Mouse (Mus musculus) left cerebral cortex, adult 11 months (tissue): Measurements from ENCODE around the gene Gm19426.
A peak's percentile ranks its signal among the peaks of the same experiment; 100 is the strongest.
"Not testable (repeated sequence)": the region's sequence is repeated elsewhere in the genome, so short reads cannot be mapped to it uniquely, and the experiment has no call there.

Source experiments
- DNase-seq: peaks from one replicate; pipeline ENCODE4 v3.0.0; 2022; ENCODE audit warnings: low spot score

The Gm19426 gene

DNA sequence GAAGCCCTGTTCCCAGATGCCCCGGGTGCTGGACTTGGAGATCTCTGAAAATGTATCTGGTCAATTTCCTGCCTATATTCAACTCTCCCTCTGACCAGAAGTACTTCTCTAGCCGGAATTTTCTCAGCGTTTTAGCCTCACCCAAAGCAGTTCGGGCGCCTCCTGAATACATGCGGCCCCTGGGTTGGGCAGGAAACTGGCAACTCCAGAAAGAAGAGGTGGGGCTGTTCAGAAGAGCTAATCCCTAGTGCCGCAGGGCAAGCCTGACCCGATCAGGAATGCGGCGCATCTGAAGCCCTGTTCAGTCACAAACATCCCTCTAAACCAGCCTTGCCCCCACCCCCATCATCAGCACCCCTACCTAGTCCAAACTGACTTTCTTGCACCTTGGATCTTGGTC, 671 bp upstream of the Gm19426 start:
- no peak for DNase-seq

DNA sequence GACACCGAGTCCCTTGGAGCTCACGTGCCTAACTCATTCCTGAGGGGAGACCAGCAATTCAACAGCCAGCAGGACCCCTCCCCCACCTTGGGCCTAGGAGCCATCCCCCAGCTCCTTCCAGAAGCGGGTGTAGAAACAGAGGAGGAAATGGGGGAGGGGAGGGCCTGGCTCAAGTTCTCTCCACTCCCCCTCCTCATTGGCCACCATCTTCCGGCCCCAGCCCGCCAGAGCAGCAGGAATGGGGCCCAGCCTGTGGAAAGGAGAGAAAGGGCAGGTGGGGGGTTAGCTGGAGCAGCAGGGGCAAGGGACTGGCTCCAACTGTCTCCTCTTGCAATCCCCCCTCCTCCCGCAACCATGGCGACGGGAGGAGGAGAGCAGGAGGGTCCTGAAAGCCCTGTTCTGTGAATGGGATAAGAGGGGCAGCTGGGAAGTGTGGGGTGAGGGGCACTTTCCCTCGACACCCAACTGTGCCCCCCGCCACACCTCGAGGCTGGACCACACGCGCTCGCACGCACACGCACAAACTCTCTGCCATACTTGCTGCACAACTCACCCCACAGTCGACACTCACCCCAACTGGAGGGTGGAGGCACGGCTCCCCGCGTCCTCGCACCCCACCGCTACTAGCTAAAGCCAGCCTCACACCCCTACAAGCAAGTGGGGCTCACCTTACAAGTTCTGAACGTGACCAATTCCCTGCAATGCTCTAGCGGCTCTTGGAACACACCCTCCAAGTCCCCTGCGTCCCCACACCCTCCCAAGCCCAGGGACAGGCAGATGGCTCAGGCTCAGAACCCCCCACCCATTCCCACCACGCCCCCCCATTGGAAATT, 788 bp downstream of the Gm19426 start:
- no peak for DNase-seq

DNA sequence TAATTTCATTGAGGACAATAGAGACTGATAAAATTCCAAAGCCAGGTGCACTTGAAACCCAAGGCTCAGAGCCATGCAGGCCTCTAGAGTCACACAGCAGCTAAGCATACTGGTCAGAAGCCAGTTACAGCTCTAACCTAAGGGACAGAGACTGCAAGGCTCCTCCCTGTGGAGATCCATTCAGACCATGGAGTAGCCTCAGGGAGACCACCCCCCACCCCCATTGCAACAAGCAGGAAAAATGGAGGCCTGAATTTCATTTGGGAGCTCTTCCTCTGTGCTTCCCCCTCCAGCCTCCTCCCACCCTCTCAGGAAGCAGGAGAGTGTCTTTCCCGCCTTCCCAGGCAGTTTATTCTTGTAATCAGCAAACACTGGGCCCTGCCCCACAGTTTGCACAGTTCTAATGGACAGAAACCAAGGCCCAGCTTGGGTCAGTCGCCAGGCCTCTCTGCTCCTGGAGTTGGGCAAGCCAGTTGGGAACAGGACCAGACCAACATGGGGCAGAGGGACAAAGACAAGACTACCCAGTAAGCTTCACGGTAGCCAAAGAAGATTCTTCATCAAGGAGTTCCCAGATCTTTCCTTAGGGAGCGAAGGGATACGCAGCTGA, 1.5 kb downstream of the Gm19426 start:
- DNase-seq: no peak

DNA sequence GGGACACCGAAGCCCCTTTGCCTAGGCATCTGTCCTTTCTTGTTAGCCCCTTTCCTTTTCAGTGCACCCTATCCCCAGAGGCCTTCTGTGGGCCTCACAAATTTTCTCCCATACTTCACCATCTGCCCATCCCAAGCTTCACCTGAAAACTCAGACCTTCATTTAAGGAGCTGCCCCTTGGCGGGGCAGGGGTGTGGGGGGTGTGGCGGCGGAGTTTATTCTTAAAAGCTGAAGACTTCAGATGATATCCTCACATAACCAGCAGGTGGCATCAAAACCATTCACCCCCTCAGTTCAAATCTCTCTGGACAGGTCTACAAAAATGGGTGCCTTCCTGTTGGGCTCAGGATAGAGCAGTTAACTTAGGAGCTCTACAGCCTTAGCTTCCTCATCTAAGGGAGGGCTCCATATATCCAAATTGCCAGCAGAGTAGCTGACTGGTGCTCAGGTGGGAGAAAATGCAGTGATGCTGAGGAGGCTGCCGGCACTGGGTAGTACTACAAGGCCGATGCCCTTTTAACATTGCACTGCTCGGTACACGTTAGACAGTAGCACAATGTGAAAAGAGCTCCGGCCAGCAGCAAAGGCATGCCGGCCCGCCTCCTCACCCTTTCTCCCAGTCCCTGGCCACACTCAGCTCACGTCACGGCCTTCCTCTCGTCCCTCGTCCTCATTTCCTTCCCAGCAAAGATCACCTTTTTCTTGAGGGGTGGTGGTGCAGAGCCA, 2.7 kb downstream of the Gm19426 start:
- no peak for DNase-seq

DNA sequence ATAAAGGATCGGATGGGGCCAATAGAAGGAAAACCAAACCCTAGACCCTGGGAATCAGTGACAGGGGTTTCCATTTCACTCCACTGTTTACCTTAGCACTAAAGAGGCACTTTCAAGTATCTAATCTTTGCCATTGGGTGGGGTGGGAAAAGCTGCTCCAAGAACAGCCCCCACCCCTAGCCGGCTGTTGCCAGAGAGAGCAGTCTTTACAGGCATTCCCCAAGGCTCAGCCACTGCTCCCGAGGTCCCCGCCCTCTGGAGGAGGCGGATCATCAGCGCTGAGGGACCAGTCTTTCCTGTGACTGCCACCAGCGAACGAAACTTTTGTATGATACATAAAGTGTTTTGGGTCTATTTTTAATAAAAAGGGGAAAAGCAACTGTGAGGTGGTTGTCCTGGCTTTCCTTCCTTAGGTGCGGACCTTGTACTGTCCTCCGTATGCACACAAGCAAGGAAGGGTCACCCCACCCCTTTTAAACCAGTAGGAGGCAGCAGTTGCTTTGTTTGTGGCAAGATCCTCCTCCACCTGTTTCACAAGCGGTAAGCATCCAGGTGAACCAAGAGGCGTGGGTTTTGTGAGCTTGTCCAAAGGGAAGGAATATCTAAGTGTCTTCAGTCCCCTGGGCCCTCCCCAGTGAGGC, 5.1 kb downstream of the Gm19426 start:
- DNase-seq: no peak

DNA sequence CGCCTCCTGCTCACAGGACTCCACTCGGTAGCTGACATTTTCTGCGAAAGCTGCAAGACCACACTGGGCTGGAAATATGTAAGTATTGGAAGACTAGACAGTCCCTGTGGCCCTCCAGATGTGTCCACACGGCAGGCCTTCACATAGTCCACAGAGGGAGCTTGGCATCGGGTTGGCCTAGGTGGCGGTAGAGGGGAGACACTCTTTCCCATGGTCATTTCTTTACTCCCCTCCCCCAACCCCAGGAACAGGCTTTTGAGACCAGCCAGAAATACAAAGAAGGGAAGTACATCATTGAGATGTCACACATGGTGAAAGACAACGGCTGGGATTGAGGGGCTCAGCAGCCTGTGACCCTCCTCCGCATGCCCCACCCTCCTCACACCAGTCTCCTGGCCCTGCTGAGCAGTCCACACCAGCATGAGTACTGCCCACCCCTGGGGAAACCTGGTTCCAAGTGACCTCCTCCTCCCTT, 6.0 kb downstream of the Gm19426 start:
- DNase-seq: no peak

DNA sequence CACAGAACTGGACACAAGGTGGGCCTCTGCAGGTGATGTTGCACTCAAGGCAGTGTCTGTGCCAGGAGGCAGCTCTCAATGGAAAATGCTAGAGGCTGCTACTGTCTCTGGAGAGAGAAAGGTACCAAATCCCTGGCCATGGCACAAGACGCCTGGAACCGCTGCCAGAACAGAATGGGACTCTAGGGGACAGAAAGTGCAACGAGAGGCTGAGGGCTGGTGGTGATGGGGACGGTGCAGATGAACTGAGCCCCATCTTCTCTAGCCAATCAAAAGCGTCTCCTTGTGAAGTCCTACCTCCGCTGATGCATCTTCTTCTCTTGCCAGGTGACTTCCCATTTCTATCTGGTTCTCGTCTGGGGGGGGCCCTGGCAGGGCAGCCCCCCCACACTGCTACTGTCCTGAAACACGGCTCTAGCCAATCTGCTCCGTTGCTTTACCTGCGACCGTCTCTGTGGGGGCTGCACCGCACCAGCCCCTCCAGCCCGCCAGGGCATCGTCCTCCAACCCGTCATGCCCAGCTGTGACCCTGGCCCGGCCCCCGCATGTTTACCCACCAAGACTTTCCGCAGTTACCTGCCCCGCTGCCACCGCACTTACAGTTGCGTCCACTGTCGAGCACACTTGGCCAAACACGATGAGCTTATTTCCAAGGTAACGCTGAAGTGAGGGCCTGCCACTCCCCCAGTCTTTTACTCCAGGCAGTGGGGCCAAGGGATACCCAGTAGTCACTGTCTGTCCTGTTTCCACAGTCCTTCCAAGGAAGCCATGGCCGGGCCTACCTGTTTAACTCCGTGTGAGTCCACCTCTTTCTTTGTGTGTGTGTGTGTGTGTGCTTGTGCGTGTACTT, 6.9 kb downstream of the Gm19426 start:
- DNase-seq: no peak

DNA sequence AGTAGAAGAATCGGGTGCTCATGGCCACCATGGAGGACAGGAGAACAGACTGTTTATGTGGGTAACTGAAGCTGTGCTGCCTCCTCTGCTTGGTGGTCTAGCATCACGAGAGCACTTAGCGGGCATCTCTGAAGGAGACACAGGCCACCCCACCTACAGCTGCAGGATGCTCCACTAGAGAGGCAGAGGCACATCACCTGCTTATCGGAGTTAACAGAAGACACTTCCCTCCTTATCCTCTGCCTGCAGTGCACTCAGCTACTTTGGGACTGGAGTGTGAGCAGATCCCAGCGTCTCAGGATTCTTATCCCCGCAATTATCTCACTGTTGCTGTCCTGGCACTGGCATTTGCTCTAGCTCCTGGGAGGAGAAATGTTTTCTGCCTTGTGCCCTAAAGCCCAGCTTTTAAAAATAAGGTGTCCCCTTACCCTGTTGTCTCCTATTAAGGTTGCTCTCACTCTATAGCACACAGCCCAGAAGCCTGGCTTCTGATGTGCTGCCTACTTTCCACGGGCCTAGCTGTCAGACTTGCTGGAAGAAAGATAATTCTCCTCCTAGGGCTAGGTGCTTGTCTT, 8.0 kb downstream of the Gm19426 start:
- DNase-seq: no peak

DNA sequence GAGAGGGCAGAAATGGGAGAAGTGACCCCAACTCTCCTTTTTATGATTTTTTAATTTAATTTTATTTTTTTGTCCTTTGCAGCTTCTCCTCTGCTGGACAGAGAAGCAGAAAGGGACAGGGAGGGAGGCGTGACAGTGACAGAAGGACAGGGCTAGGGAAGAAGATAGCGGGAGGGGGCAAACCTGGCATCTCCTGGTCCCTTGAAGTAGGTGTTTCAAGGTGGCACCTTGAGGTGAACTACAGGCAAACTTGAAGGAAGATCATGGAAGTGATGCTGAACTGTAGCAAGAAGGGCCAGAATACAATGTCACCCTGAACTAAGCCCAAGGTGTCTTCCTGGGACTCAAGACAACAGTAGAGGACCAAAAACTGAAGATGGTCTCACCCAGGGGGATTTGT, 8.5 kb downstream of the Gm19426 start:
- DNase-seq: no peak

DNA sequence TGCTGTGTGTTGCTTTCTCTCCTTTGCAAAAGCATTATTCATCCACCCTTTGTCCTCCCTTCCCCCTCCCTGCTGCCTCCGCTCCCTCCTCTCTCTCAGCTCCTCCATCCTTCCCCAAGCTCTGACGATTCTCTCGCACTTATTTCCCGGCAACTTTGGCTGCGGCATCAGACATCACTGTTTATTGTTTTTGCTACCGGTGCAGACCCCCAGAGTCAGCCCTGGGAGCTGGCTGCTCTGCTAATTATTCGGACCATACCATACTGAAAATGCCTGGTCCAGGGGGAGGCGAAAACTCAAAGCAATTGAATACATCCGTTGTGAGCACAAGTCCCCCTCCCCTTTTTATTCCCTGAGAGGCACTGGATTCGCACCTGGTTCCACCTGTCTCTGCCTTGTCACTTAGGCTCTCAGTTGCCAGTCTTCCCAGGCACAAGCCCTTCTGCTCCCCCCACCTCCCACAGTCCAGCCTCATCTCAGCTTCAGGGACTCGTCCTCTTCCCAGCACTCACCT, 9.0 kb downstream of the Gm19426 start:
- DNase-seq: no peak

DNA sequence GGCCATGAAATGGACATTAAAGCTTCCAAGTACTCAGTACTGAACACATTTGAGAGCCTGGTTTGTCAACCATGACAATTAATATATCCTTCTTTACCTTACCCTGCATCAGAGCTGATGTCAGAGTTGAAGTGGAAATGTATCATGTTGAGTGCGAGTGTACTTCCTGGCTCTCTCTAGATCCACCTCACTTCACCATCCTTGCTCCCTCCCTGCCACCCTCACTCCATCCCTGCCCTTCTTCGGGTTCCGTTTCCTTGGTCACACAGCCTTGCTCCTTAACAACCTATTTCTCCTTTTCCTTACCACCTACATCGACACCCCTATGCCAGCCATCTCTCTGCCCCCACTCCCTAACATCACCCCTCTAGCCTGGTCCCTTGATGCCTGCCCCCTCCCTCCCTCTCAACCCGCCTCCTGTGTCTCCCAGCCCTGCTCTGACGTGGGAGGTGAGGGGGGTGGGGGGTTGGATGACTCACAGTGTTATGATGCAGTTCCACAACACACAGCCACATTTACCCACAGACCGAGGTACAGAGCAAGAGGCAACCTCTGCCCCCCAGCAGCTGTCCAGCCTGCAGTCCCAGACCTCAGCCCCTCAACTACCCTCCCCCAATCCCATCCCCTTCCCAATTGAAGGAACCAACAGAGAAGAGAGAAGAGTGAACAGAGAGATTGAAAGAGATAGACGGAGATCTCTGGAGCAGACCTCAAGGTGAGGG, 9.7 kb downstream of the Gm19426 start, which contains the start of gene Ypel4:
Ypel4 (plus strand) TSS at position 480 of the 722 bp plus-strand sequence.
- peak; percentile 62 for DNase-seq

DNA sequence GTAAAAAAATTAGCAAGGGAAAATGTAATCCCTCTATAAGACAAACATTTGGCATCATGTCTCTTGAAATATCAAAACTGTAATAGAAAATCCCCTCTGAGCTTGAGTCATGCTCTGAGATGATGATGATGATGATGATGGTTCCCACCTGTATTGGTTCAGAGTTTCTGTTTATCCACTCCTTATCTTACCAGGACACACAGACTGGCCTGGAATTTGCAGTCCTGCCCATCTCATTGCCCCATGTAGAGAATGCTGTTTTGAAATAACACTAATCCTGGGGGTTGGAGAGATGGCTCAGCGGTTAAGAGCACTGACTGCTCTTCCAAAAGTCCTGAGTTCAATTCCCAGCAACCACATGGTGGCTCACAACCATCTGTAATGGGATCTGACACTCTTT, 11.1 kb downstream of the Gm19426 start:
- no peak for DNase-seq

DNA sequence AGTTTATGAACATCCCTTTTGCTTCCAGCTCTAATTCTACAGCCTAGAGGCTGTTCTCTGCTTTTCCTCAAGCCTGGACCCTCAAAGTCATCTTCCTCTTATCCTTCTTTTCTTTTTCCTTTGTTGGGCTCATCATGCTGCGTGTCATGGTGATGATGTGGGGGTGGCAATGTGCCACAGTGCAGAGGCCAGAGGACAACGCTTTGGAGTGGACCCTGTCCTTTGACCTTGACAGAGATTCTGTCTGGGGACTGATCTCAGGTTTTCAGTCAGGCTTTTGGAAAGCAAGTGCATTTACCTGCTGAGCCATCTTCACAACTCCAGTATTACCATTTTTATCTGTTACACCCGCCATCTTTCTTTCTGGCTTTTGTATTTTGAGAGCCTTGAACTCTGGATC, 12.2 kb downstream of the Gm19426 start:
- no peak for DNase-seq

DNA sequence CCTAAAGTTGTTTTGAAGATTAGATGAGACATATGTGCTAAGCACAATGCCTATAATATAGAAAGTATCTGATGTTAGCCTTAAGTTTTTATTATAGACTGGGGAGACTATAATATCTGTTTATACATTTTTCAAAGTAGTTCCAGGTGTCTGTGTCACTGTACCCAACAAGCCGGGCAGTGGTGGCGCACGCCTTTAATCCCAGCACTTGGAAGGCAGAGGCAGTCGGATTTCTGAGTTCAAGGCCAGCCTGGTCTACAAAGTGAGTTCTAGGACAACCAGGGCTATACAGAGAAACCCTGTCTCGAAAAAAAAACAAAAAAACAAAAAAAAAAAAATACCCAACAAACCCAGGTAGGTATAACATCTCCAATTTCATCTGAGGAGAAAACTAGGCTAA, 15.3 kb downstream of the Gm19426 start:
- not testable (repeated sequence) for DNase-seq

DNA sequence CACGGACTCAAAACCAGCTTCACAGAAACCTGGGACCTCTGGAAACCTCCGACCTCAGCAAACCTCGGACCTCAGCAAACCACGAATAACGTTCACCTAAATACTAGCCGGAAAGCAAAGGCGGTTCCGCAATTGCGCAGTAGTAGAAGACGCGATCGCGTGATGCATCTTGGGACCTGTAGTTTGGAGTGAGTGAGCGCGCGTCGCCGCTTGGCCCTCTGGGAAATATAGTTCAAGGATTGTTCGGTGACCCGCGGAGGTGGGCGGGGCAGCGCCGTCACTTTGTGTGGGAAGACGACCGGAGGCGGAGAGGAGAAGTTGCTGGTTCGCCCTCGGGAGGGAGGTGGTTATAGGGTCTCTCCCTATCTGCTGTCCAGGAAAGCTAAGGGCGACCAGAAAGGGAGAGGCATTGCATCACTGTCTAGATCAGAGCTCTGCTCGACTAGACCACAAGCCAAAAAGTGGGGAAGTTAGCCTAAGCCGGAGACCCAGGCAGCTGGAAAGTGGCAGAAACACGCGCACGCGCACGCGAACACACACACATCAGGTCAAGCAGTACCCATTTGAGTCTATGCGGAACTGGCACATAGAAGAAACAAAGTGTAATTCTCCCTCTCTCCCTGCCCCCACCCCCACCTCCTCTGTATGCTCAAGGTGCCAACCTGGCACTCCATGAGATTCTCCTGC, 16.1 kb downstream of the Gm19426 start, which contains the start of gene Clp1:
Clp1 (minus strand) TSS at position 179 of the 687 bp plus-strand sequence.
- peak; percentile 95 for DNase-seq

DNA sequence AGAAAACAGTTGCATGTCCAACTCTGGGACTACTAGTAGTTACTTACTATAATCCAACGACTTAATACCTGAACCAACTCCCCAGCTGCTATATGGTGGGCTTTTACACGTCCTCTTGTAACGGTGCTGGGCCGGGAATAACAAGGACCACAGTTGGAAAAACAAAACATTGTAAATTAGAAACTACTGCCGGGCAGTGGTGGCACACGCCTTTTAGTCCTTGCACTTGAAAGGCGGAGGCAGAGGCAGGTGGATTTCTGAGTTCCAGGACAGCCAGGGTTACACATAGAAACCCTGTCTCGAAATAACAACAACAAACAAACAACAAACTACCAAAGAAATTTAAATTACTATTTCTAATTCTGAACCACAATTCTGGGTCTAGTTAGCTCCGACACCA, 16.7 kb downstream of the Gm19426 start:
- DNase-seq: no peak

DNA sequence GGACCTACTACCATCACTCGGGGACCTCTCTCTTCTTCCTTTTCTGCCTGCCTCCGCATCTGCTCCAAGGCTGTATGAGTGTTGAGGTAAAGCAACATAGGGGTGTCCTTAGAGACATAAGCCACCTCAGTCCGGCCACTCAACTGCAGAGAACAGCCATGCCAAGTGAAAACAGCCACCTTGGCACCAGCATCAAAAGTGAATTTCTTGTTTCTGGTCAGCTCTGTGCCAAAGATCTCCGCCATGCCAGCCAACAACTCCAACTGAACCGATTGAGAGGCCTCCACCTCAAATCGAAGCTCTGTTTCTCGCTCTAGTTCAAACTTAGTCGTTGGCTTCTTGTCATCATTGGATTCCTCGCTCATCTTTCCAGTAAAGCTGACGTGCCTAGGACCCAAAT, 17.7 kb downstream of the Gm19426 start:
- DNase-seq: no peak

DNA sequence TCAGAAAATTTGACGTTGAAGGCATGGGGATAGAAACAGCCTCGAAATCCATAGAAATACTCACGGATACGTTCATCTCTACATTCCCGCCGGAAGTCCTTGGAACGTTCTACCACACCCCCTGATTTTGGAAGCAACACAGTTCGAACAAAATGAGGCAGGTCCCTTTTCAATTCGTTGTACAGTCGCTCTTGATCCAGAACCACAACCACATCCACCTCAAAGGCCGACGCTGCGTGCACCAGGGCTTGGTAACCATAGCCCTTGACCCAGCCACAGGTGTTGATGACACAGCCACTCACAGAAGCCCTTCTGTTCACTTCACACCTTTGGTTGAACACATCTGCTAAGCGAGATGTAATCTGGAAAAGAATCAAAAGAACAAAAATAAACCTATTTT, 19.6 kb downstream of the Gm19426 start:
- no peak for DNase-seq

DNA sequence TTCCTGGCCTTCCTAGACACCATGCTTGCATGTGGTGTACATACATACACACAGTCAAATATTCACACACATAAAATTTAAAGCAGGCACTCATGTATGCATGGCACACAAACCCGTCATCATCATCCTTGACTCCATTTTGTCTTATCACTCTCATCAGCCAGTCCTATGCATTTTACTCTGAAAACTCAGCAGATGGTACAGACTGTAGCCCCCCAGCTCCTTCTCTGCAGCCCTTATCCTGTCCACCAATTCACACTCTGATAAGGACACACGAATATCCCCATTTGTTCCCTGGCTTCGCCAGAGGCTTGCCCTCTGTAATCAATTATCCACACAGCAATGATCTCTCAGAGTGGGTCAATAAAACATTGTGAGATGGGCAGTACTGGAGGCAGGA, 22.3 kb downstream of the Gm19426 start:
- no peak for DNase-seq
